Comparison of ENCODE assay signal across 22 mouse cellular contexts in genomic region chr11:89046021-89046420, GRCm38 (mm10). TPM values are rescaled to one million over a fixed set of nuclear protein-coding genes. Genes with fewer than 3 reads are reported as not detected.
"Had no signal": no experiment of that assay in that cellular context is flagged by ENCODE, and none has a peak within 500 bp of the region (broad histone marks: within the 10 kb centered on the region; RNA-seq: fewer than 3 reads in every experiment).

No protein-coding gene starts in this region.

- H3K4me2 ChIP-seq: lung, embryonic 14.5 days; midbrain, embryonic 13.5 days; midbrain, embryonic 15.5 days; neural tube, embryonic 13.5 days; neural tube, embryonic 15.5 days had no signal

- H3K27me3 ChIP-seq: midbrain, embryonic 13.5 days; midbrain, embryonic 15.5 days; neural tube, embryonic 13.5 days; neural tube, embryonic 15.5 days had no signal

- H3K4me3 ChIP-seq: midbrain, embryonic 10.5 days; midbrain, embryonic 13.5 days; midbrain, embryonic 15.5 days; myocyte; neural tube, embryonic 13.5 days; neural tube, embryonic 15.5 days had no signal

- H3K4me1 ChIP-seq: midbrain, embryonic 10.5 days; midbrain, embryonic 13.5 days; midbrain, embryonic 15.5 days; neural tube, embryonic 13.5 days; neural tube, embryonic 15.5 days had no signal

- DNase-seq: lung, adult 18-20 months; lung, embryonic 14.5 days; lung, postnatal 10 days; lung, postnatal 4 days; retina, postnatal 1 day; right cerebral cortex, adult 18-20 months; right cerebral cortex, postnatal 25 days; right cerebral cortex, postnatal 4 days; spleen, adult 18-20 months; thymus, adult 18-20 months; thymus, postnatal 14 days; thymus, postnatal 36 days had no signal

- H3K9ac ChIP-seq: lung, embryonic 14.5 days; midbrain, embryonic 13.5 days; midbrain, embryonic 15.5 days; neural tube, embryonic 13.5 days; neural tube, embryonic 15.5 days had no signal

- H3K27ac ChIP-seq: midbrain, embryonic 10.5 days; midbrain, embryonic 13.5 days; midbrain, embryonic 15.5 days; neural tube, embryonic 13.5 days; neural tube, embryonic 15.5 days had no signal

- H3K9me3 ChIP-seq: midbrain, embryonic 13.5 days; midbrain, embryonic 15.5 days; neural tube, embryonic 13.5 days; neural tube, embryonic 15.5 days had no signal

- ATAC-seq: midbrain, embryonic 13.5 days; midbrain, embryonic 15.5 days had no signal

RNA-seq across cellular contexts. Expression of gene Gm525, which starts 27.6 kb away (rescaled TPM):
- total RNA-seq: megakaryocyte, adult 5-6 weeks; megakaryocyte-erythroid progenitor cell, adult 5-6 weeks had no signal
- polyA plus RNA-seq: lung, embryonic 14.5 days; midbrain, embryonic 10.5 days; midbrain, embryonic 13.5 days; midbrain, embryonic 15.5 days; myocyte; neural tube, embryonic 11.5 days; neural tube, embryonic 13.5 days; neural tube, embryonic 15.5 days; small intestine, adult 2 months had no signal
